Mouse (Mus musculus) C2C12 (cell line): ENCODE measurements around the gene Cstf1. TPM values are rescaled to one million over a fixed set of nuclear protein-coding genes. Genes with fewer than 3 reads are reported as not detected.

Experiments
- H3K27me3 ChIP-seq: one replicate; pipeline ENCODE4 v1.6.1; 2011; ENCODE audit not compliant: control insufficient read depth, insufficient read depth, insufficient read length
- H3K36me3 ChIP-seq: one replicate; pipeline ENCODE4 v1.6.1; 2011; ENCODE audit not compliant: control insufficient read depth, insufficient read depth
- H3K4me3 ChIP-seq: one replicate; pipeline ENCODE4 v1.5.1; 2011; ENCODE audit warnings: mild to moderate bottlenecking, control low read depth; ENCODE audit not compliant: poor library complexity, insufficient read depth, severe bottlenecking
- H3K79me2 ChIP-seq: one replicate; pipeline ENCODE4 v1.6.1; 2011; ENCODE audit not compliant: control insufficient read depth, insufficient read depth
- H3K79me3 ChIP-seq: one replicate; pipeline ENCODE4 v1.6.1; 2011; ENCODE audit warnings: low read depth, control low read depth
- H3ac ChIP-seq: one replicate; pipeline ENCODE3; 2011; ENCODE audit warnings: low read depth; ENCODE audit not compliant: control insufficient read depth, insufficient read length
- CEBPB ChIP-seq: IDR thresholded peaks from one replicate; pipeline ENCODE4 v1.6.1; 2011; ENCODE audit warnings: low read depth, mild to moderate bottlenecking, control low read depth, moderate library complexity
- CTCF ChIP-seq: IDR thresholded peaks from one replicate; pipeline ENCODE4 v1.5.1; 2011; ENCODE audit not compliant: control insufficient read depth, insufficient read depth, insufficient read length
- FOSL1 ChIP-seq: IDR thresholded peaks from one replicate; pipeline ENCODE4 v1.8.0; 2011; ENCODE audit warnings: mild to moderate bottlenecking, low read length; ENCODE audit not compliant: poor library complexity, insufficient read depth, severe bottlenecking
- MAX ChIP-seq: IDR thresholded peaks from one replicate; pipeline ENCODE4 v1.6.1; 2011; ENCODE audit warnings: mild to moderate bottlenecking, control low read depth
- MYOD1 ChIP-seq: IDR thresholded peaks from one replicate; pipeline ENCODE4 v1.6.1; 2011; ENCODE audit warnings: low read depth; ENCODE audit not compliant: control insufficient read depth, insufficient read length
- MYOG ChIP-seq: IDR thresholded peaks from one replicate; pipeline ENCODE4 v1.6.1; 2011; ENCODE audit not compliant: control insufficient read depth, insufficient read length; ENCODE audit errors: extremely low read depth
- USF1 ChIP-seq: IDR thresholded peaks from one replicate; pipeline ENCODE4 v1.6.1; 2011; ENCODE audit warnings: low read depth, mild to moderate bottlenecking, control low read depth, moderate library complexity
- polyA plus RNA-seq: library from polyadenylated mRNA; unstranded; fragments of >200 nt; fragmentation: generic; extraction: Trizol; gene quantifications from one replicate; pipeline ENCODE4 v1.2.1, GENCODE M21; 2012; ENCODE audit warnings: missing spikeins

Cstf1 gene
- polyA plus RNA-seq, 1 experiment, result 51.4 TPM

GRCm38 (mm10) chr2:172394052-172394392, 23.5 kb downstream of the Cstf1 start:
- no peak for TF ChIP-seq CTCF
- TF ChIP-seq MAX, result no peak
- no peaks in the 10 kb centered on the region for H3K79me3 ChIP-seq
- no peaks in the 10 kb centered on the region for H3K36me3 ChIP-seq
- H3K4me3 ChIP-seq, result no peak overlapping the region
- H3ac ChIP-seq, result no peak overlapping the region
- H3K27me3 ChIP-seq, result peaks cover 6% of the 10 kb centered on the region
- H3K79me2 ChIP-seq, result no peaks in the 10 kb centered on the region

GRCm38 (mm10) chr2:172394671-172395070, 24.2 kb downstream of the Cstf1 start:
- Histone ChIP-seq H3K79me2 (no peaks in the 10 kb centered on the region), H3K36me3 (no peaks in the 10 kb centered on the region), H3K79me3 (no peaks in the 10 kb centered on the region), H3K27me3 (peaks cover 12% of the 10 kb centered on the region), H3K4me3 (no peak overlapping the region), H3ac (no peak overlapping the region)
- TF ChIP-seq CEBPB, result no peak
- no peak for TF ChIP-seq USF1
- no peak for TF ChIP-seq MYOD1
- TF ChIP-seq CTCF, result no peak
- no peak for TF ChIP-seq FOSL1
- TF ChIP-seq MYOG, result no peak
- no peak for TF ChIP-seq MAX

- Histone ChIP-seq H3K36me3 (no peaks in the 10 kb centered on the region), H3K4me3 (no peak overlapping the region), H3K27me3 (peaks cover 19% of the 10 kb centered on the region), H3K79me2 (no peaks in the 10 kb centered on the region), H3K79me3 (no peaks in the 10 kb centered on the region), H3ac (no peak overlapping the region)
- TF ChIP-seq MYOG (no peak), USF1 (no peak), FOSL1 (no peak), MAX (no peak), CEBPB (no peak), CTCF (no peak), MYOD1 (no peak)
These were observed 25.5 kb downstream of the Cstf1 start for GRCm38 (mm10) chr2:172395961-172396360.

- no peaks in the 10 kb centered on the region for H3K79me3 ChIP-seq
- no peaks in the 10 kb centered on the region for H3K79me2 ChIP-seq
- H3K27me3 ChIP-seq, result peaks cover 24% of the 10 kb centered on the region
- no peak overlapping the region for H3K4me3 ChIP-seq
- TF ChIP-seq CTCF (no peak), USF1 (no peak), MAX (no peak), CEBPB (no peak), MYOG (no peak), MYOD1 (no peak), FOSL1 (no peak)
- H3ac ChIP-seq, result no peak overlapping the region
- H3K36me3 ChIP-seq, result no peaks in the 10 kb centered on the region
These were observed 29.4 kb downstream of the Cstf1 start for GRCm38 (mm10) chr2:172399901-172400300.

- Histone ChIP-seq H3K4me3 (no peak overlapping the region), H3K79me2 (no peaks in the 10 kb centered on the region), H3K27me3 (peaks cover 24% of the 10 kb centered on the region), H3ac (no peak overlapping the region), H3K79me3 (no peaks in the 10 kb centered on the region), H3K36me3 (no peaks in the 10 kb centered on the region)
- TF ChIP-seq USF1, result no peak
- TF ChIP-seq MYOD1, result no peak
- no peak for TF ChIP-seq FOSL1
These were observed 30.8 kb downstream of the Cstf1 start for GRCm38 (mm10) chr2:172401116-172401825.

- H3ac ChIP-seq, result no peak overlapping the region
- TF ChIP-seq CEBPB (no peak), MYOG (no peak), MYOD1 (no peak), MAX (no peak), CTCF (no peak), USF1 (no peak), FOSL1 (no peak)
These were observed 33.8 kb downstream of the Cstf1 start for GRCm38 (mm10) chr2:172404239-172404638.

More at GRCm38 (mm10) chr2:172404239-172404638, 33.8 kb downstream of the Cstf1 start:
- no peaks in the 10 kb centered on the region for H3K79me2 ChIP-seq
- H3K79me3 ChIP-seq, result no peaks in the 10 kb centered on the region
- H3K27me3 ChIP-seq, result peaks cover 16% of the 10 kb centered on the region
- no peaks in the 10 kb centered on the region for H3K36me3 ChIP-seq
- no peak overlapping the region for H3K4me3 ChIP-seq
